Mouse (Mus musculus) heart, embryonic 14.5 days (tissue): ENCODE data around the gene Gm10959. TPM values are rescaled to one million over a fixed set of nuclear protein-coding genes. Genes with fewer than 3 reads are reported as not detected.
"Not testable (repeated sequence)": the region's sequence is repeated elsewhere in the genome, so short reads cannot be mapped to it uniquely, and the experiment has no call there.

ENCODE experiments used
- ATAC-seq: fragments of 200-750 bp; cut with Nextera tagmentation; 2 replicates; pipeline ENCODE4 v1.8.0; 2017; ENCODE audit warnings: low read depth, moderate TSS enrichment; ENCODE audit not compliant: insufficient number of reproducible peaks, insufficient read depth, low FRiP score
- H3K27ac ChIP-seq, 2 experiments: fragments of 200-500 bp in 1 of 2; fragments of 300-500 bp in 1 of 2; sonication (generic) in 1 of 2; replicated peaks in 1 of 2; 2 replicates each; pipeline ENCODE4 v1.5.1; 2012 to 2014; ENCODE audit warnings: low read depth in 2 of 2, low read length in 2 of 2, control low read depth in 1 of 2, mild to moderate bottlenecking in 1 of 2, mixed read lengths in 1 of 2; ENCODE audit not compliant: control insufficient read depth in 1 of 2, insufficient read depth in 1 of 2
- H3K27me3 ChIP-seq: fragments of 300-500 bp; sonication (generic); 2 replicates; pipeline ENCODE4 v1.6.1; 2014; ENCODE audit warnings: mild to moderate bottlenecking, low read length, control low read depth; ENCODE audit not compliant: control insufficient read depth, insufficient read depth
- H3K36me3 ChIP-seq: fragments of 300-500 bp; sonication (generic); 2 replicates; pipeline ENCODE4 v1.6.1; 2014; ENCODE audit warnings: mild to moderate bottlenecking, control low read depth, low read length, mixed read lengths; ENCODE audit not compliant: control insufficient read depth, insufficient read depth
- H3K4me1 ChIP-seq, 2 experiments: fragments of 200-500 bp in 1 of 2; fragments of 300-500 bp in 1 of 2; sonication (generic) in 1 of 2; 2 replicates each; pipeline ENCODE4 v1.6.1; 2012 to 2014; ENCODE audit warnings: low read length in 2 of 2, control low read depth in 1 of 2, mixed read lengths in 1 of 2; ENCODE audit not compliant: control insufficient read depth in 2 of 2, insufficient read depth in 2 of 2
- H3K4me2 ChIP-seq: fragments of 300-500 bp; sonication (generic); 2 replicates; pipeline ENCODE4 v1.6.1; 2014; ENCODE audit warnings: mild to moderate bottlenecking, low read length
- H3K4me3 ChIP-seq, 2 experiments: fragments of 200-500 bp in 1 of 2; fragments of 300-500 bp in 1 of 2; sonication (generic) in 1 of 2; 2 replicates each; pipeline ENCODE4 v1.5.1; 2012 to 2014; ENCODE audit warnings: low read length in 2 of 2, mild to moderate bottlenecking in 2 of 2, control low read depth in 1 of 2, low read depth in 1 of 2, moderate library complexity in 1 of 2; ENCODE audit not compliant: control insufficient read depth in 1 of 2, insufficient read depth in 1 of 2
- H3K9ac ChIP-seq: fragments of 300-500 bp; sonication (generic); 2 replicates; pipeline ENCODE4 v1.6.1; 2014; ENCODE audit warnings: mild to moderate bottlenecking, low read length
- H3K9me3 ChIP-seq: fragments of 300-500 bp; sonication (generic); 2 replicates; pipeline ENCODE4 v1.6.1; 2016; ENCODE audit warnings: low read length, control low read depth; ENCODE audit not compliant: control insufficient read depth
- WGBS: fragments of 180-500 bp; shearing (Covaris S2); extraction: QIAGEN DNeasy Blood & Tissue Kit; methylation state at CpG from one replicate; pipeline ENCODE4 v1.1.7; 2014; 5-methylcytosine and 5-hydroxymethylcytosine counted together
- polyA plus RNA-seq: library from polyadenylated mRNA; unstranded; fragments of >200 nt; fragmentation: Nextera tagmentation; extraction: Ambion mirVana; gene quantifications from 2 replicates; pipeline ENCODE4 v1.2.1, GENCODE M21; 2014

The Gm10959 gene
- not detected in 2 replicates for polyA plus RNA-seq

DNA sequence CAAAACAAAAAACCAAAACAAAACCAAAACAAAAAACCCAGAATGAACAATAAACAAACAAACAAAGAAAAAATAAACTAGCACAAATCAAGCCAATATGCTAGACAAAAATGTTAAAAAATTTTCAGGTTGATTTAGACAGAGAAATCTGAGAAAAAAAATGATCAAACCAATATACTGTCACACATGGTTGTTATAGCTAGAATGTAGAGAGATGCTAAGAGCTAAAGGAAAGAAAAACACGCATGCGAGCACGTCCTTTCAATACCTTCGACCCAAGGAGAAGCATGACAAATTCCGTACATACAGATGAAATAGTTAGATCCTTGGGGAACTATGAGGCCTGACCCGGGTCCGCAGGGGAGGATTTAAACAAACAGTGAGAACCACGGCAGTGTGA, at the start of gene Gm10959:
Gene Gm10959, minus strand, starts transcription at position 101 of the 400 bp plus-strand sequence.
- ATAC-seq: no peak

DNA sequence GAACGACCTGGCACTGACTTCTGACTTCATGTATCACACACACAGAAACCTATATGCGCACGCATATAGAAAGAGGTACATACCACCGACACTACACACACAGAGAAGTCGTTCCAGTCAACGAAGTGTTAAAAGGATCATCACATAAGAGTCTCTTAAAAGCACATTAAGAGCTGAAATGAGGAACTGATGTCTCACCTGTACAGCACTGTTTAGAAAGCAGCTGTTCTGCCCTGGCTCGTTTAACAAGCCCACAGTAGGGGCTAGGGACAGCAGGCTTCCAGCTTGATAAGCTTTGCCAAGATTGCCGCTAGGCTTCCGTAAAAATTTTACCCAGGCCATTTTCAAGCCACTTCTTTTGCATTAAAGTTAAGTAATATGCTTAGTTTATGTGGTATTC, 49.2 kb upstream of the Gm10959 start:
- 81% methylated on average over 9 of the region's 9 CpGs for WGBS

More for the DNA sequence above, at the start of gene Gm10959:
- Histone ChIP-seq H3K4me3 (no peak within 1 kb of the TSS), H3K27me3 (no peaks in the 10 kb centered on the region), H3K4me2 (no peak within 1 kb of the TSS), H3K36me3 (no peaks in the 10 kb centered on the region), H3K9ac (no peak within 1 kb of the TSS), H3K27ac (no peak within 1 kb of the TSS), H3K4me1 (peaks cover 0 to 7% of the 10 kb centered on the region in 2 experiments; a peak in 3 of 4 replicates), H3K9me3 (no peaks in the 10 kb centered on the region)
- 84% methylated on average over 8 of the region's 8 CpGs for WGBS

DNA sequence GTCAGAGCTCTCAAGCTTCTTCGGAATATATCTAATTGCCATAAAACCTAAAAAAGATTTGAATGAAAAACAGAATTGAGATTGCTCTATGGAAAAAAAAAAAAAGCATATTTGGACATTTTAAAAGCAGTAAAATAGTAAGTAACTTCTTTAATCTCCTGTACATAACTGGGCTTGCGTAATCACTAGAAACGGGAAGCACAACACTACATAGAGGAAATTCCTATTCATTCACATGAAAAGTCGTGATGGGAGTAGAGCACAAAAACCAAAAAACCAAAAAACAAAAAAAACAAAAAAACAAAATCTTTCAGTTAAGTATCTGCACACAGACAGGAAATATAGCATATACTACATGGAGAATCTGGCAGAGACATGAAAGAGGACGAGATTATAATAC, 45.1 kb upstream of the Gm10959 start:
- ATAC-seq: no peak
- WGBS: 81% methylated on average over 5 of the region's 5 CpGs
- H3K27ac ChIP-seq: no peak overlapping the region
- H3K36me3 ChIP-seq: peaks cover 49% of the 10 kb centered on the region
- H3K4me3 ChIP-seq: no peak overlapping the region
- no peaks in the 10 kb centered on the region for H3K9me3 ChIP-seq
- H3K9ac ChIP-seq: no peak overlapping the region
- no peak overlapping the region for H3K4me2 ChIP-seq
- H3K4me1 ChIP-seq: no peaks in the 10 kb centered on the region
- H3K27me3 ChIP-seq: no peaks in the 10 kb centered on the region

More for the DNA sequence above, 49.2 kb upstream of the Gm10959 start:
- Histone ChIP-seq H3K27me3 (no peaks in the 10 kb centered on the region), H3K36me3 (peaks cover 22% of the 10 kb centered on the region), H3K4me3 (no peak overlapping the region), H3K4me2 (no peak overlapping the region), H3K9me3 (no peaks in the 10 kb centered on the region), H3K9ac (no peak overlapping the region), H3K4me1 (peaks cover 0 to 7% of the 10 kb centered on the region in 2 experiments; a peak in 1 of 4 replicates), H3K27ac (no peak overlapping the region)
- ATAC-seq: no peak

DNA sequence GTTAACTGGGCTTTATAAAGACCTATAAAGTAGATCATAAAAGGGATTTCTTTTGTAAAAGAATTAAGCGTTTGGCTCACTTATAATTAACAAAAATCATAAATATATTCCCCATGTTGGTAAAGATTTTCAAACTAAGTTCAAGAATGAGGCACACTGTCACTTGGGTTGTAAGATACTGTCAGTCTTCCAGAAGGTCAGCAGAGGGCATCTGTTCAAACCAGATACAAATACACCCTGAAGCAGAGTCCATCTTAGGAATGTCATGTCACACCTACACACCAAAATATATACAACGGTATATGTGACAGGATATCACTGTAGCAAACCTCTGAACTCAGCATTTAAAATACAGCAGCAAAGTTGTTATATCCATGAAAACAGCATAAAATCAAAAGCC, 31.0 kb upstream of the Gm10959 start:
- Histone ChIP-seq H3K36me3 (peaks cover 50% of the 10 kb centered on the region), H3K4me3 (no peak overlapping the region), H3K9ac (no peak overlapping the region), H3K4me1 (no peaks in the 10 kb centered on the region), H3K4me2 (no peak overlapping the region), H3K27me3 (no peaks in the 10 kb centered on the region), H3K9me3 (no peaks in the 10 kb centered on the region), H3K27ac (no peak overlapping the region)
- 68% methylated on average over 2 of the region's 2 CpGs for WGBS
- ATAC-seq: no peak

DNA sequence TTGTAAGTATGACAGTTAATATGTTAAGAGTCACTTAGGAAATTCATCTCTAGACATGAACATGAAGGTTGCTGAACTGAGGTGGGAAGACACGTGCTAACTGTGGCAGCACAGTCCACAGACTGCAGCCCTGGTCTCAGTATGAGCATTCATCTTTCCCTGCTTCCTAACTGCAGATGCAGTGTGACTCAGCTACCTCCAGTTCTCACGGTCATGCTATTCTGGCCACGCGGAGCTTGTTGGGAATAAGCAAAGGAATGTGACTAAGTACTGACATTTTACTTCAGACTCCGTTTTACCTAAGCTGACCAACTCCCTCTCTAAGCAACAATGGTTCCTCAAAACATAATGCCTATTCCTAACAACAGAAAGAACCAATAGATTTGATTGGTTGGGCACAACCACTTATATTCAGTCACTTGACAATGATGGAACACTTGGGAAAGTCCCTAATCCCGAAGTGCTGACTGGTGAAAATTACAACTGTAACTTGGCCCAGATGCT, 24.3 kb upstream of the Gm10959 start:
- Histone ChIP-seq H3K4me1 (peaks cover 3 to 10% of the 10 kb centered on the region in 2 experiments; a peak in 3 of 4 replicates), H3K27ac (0 out of 4 replicates have a peak overlapping the region, but pooled peaks of 1 of the 2 experiments have one; percentile 5), H3K4me3 (no peak overlapping the region), H3K27me3 (no peaks in the 10 kb centered on the region), H3K9ac (no peak overlapping the region), H3K9me3 (no peaks in the 10 kb centered on the region), H3K36me3 (peaks cover 7% of the 10 kb centered on the region; the same call in 1 of the 2 replicates), H3K4me2 (no peak overlapping the region)
- no peak for ATAC-seq
- whole genome bisulfite sequencing: 61% methylated on average over 6 of the region's 6 CpGs

DNA sequence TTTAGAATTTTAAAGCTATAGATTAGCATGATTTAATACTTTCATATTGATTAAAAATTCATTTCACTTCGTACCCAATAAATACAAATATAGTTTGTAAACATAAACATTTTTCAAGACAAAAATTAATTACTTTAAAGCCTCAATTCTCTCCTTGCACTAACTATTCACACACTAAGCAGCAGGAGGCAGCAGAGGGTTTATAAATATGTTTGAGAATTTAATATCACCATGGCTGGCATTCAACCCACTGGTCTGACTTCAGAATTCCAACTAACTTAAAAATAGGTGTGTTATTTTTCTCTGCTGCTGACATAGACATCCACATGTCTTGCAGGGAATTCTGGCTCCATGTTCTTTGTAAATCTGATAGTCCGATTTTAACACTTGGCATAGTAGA, 20.1 kb upstream of the Gm10959 start:
- ATAC-seq: no peak

DNA sequence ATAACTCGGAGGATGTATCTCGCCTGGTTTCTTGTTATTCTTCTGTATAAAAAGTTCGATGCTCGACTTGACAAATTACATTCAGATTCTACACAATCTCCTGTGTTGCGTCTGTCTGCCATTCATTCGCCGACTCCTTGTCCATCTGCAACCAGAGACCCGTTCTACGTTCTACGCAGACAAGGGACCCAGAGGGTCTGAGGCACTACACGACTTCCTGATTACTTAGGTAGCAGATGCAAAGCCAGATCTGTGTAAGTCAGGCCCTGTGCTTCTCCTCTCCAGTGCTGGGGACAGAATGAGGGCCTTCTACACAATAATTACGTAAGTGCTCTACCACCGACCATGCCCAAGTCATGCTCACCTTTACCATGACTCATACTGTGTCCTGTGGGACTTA, 18.0 kb upstream of the Gm10959 start:
- ATAC-seq, H3K27ac ChIP-seq, H3K27me3 ChIP-seq, H3K4me1 ChIP-seq, H3K9ac ChIP-seq, H3K4me3 ChIP-seq, H3K9me3 ChIP-seq, H3K4me2 ChIP-seq: not testable (repeated sequence)
- peaks cover 22% of the 10 kb centered on the region for H3K36me3 ChIP-seq
- 85% methylated on average over 13 of the region's 13 CpGs for WGBS

More for the DNA sequence above, 20.1 kb upstream of the Gm10959 start:
- Histone ChIP-seq H3K9me3 (no peaks in the 10 kb centered on the region), H3K4me3 (no peak overlapping the region), H3K4me1 (peaks cover 3 to 10% of the 10 kb centered on the region in 2 experiments; a peak in 3 of 4 replicates), H3K27me3 (no peaks in the 10 kb centered on the region), H3K36me3 (peaks cover 15% of the 10 kb centered on the region), H3K4me2 (no peak overlapping the region), H3K9ac (no peak overlapping the region), H3K27ac (no peak overlapping the region)
- 57% methylated on average over 2 of the region's 2 CpGs for WGBS

DNA sequence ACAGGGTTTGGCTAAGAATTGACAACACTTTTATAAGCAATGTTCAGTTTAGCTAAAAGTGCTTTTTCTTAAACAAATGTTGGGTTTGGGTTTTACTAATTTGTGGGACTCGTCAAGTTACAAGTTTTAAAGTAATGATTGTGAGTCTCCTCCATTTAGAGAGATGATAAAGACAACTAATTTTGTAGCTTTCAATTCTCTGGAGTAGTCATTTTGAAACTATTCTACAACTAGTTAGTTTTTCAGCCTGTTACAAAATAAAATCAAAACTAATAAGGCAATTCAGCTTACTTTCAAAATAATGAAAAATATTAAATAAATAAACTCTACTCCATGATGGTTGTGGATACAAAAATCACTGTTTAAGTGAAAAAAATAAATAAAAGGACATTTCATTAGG, 13.3 kb upstream of the Gm10959 start:
- Histone ChIP-seq H3K27ac (no peak overlapping the region), H3K27me3 (no peaks in the 10 kb centered on the region), H3K36me3 (peaks cover 36% of the 10 kb centered on the region), H3K9me3 (no peaks in the 10 kb centered on the region), H3K4me1 (no peaks in the 10 kb centered on the region), H3K9ac (no peak overlapping the region), H3K4me2 (no peak overlapping the region), H3K4me3 (no peak overlapping the region)
- no peak for ATAC-seq
- 91% methylated on average over 1 of the region's 1 CpGs for WGBS
